Mouse (Mus musculus): ENCODE measurements around the gene Pank2.

Gene Pank2

GRCm38 (mm10) chr2:131330548-131330947 lies 68.3 kb downstream of the Pank2 start:
- no peak for DNase-seq

GRCm38 (mm10) chr2:131337602-131338001 lies 75.3 kb downstream of the Pank2 start:
- no peak for DNase-seq

GRCm38 (mm10) chr2:131344449-131344848 lies 82.2 kb downstream of the Pank2 start:
- DNase-seq, result peak; percentile 83

GRCm38 (mm10) chr2:131345556-131345955 lies 83.3 kb downstream of the Pank2 start:
- no peak for DNase-seq
